Mouse (Mus musculus) brain, embryonic 14.5 days (tissue): ENCODE results near the gene Igfbp1. TPM values are rescaled to one million over a fixed set of nuclear protein-coding genes. Genes with fewer than 3 reads are reported as not detected.
"Not testable (repeated sequence)": the region's sequence is repeated elsewhere in the genome, so short reads cannot be mapped to it uniquely, and the experiment has no call there.

Experiments
- DNase-seq: peaks from one replicate; pipeline ENCODE4 v3.0.0-alpha.2; 2011; ENCODE audit warnings: low read depth
- CTCF ChIP-seq: fragments of 200-500 bp; IDR thresholded peaks from 2 replicates; pipeline ENCODE4 v1.5.1; 2012; ENCODE audit warnings: inconsistent platforms, mild to moderate bottlenecking, moderate library complexity, borderline replicate concordance; ENCODE audit not compliant: insufficient read depth, insufficient read length; ENCODE audit errors: extremely low read depth
- POLR2A ChIP-seq: fragments of 200-500 bp; IDR thresholded peaks from 2 replicates; pipeline ENCODE4 v1.6.1; 2012; ENCODE audit warnings: mild to moderate bottlenecking, inconsistent platforms, borderline replicate concordance; ENCODE audit not compliant: poor library complexity, insufficient read depth, insufficient read length, severe bottlenecking; ENCODE audit errors: extremely low read depth
- polyA plus RNA-seq: library from polyadenylated mRNA; depleted of rRNA; stranded (reverse); fragments of >200 nt; gene quantifications from 2 replicates; pipeline ENCODE4 v1.2.3, GENCODE M21; 2012

Gene Igfbp1
- polyA plus RNA-seq, 1 experiment, result 0.22 TPM

- DNase-seq, result peak; percentile 92
- TF ChIP-seq CTCF (no peak), POLR2A (peak; percentile 37; the same call in 1 of the 2 replicates)
These were observed 16.1 kb downstream of the Igfbp1 start, which contains the start of gene Igfbp3 for GRCm38 (mm10) chr11:7213501-7214341. Igfbp3 (minus strand) TSS chr11:7213923.

GRCm38 (mm10) chr11:7214342-7214660 is 16.7 kb downstream of the Igfbp1 start:
- TF ChIP-seq POLR2A, result no peak
- no peak for TF ChIP-seq CTCF
- DNase-seq, result no peak

- peak; percentile 89 for DNase-seq
- peak; percentile 84 for TF ChIP-seq CTCF
- no peak for TF ChIP-seq POLR2A
These were observed 17.2 kb downstream of the Igfbp1 start for GRCm38 (mm10) chr11:7214761-7215160.

GRCm38 (mm10) chr11:7215703-7216102 is 18.1 kb downstream of the Igfbp1 start:
- DNase-seq, result peak; percentile 78
- TF ChIP-seq POLR2A (no peak), CTCF (peak; percentile 84)

GRCm38 (mm10) chr11:7221826-7222225 is 24.2 kb downstream of the Igfbp1 start:
- TF ChIP-seq CTCF, result peak; percentile 6; the same call in 1 of the 2 replicates
- DNase-seq, result not testable (repeated sequence)

- peak; percentile 68 for DNase-seq
These were observed 28.6 kb downstream of the Igfbp1 start for GRCm38 (mm10) chr11:7226200-7226599.

GRCm38 (mm10) chr11:7226810-7227550 is 29.4 kb downstream of the Igfbp1 start:
- DNase-seq, result no peak

More at GRCm38 (mm10) chr11:7226200-7226599, 28.6 kb downstream of the Igfbp1 start:
- TF ChIP-seq CTCF (no peak), POLR2A (no peak)

GRCm38 (mm10) chr11:7228107-7228506 is 30.5 kb downstream of the Igfbp1 start:
- TF ChIP-seq CTCF (no peak), POLR2A (no peak)
- no peak for DNase-seq

More at GRCm38 (mm10) chr11:7226810-7227550, 29.4 kb downstream of the Igfbp1 start:
- TF ChIP-seq POLR2A, result no peak
- no peak for TF ChIP-seq CTCF

GRCm38 (mm10) chr11:7230000-7230399 is 32.4 kb downstream of the Igfbp1 start:
- TF ChIP-seq CTCF, result no peak
- TF ChIP-seq POLR2A, result no peak
- DNase-seq, result no peak

- TF ChIP-seq POLR2A, result no peak
- TF ChIP-seq CTCF, result no peak
- no peak for DNase-seq
These were observed 34.4 kb downstream of the Igfbp1 start for GRCm38 (mm10) chr11:7231958-7232357.

- DNase-seq, result no peak
- TF ChIP-seq CTCF (no peak), POLR2A (no peak)
These were observed 35.8 kb downstream of the Igfbp1 start for GRCm38 (mm10) chr11:7233333-7233732.

GRCm38 (mm10) chr11:7234436-7234835 is 36.9 kb downstream of the Igfbp1 start:
- DNase-seq, result no peak
- TF ChIP-seq POLR2A (no peak), CTCF (no peak)

GRCm38 (mm10) chr11:7234981-7235609 is 37.5 kb downstream of the Igfbp1 start:
- TF ChIP-seq CTCF (no peak), POLR2A (no peak)

More at GRCm38 (mm10) chr11:7234981-7235609, 37.5 kb downstream of the Igfbp1 start:
- no peak for DNase-seq
